Mouse (Mus musculus) lung, postnatal 0 days (tissue): ENCODE data around the gene Stim1.

Source experiments
- CTCF ChIP-seq: IDR thresholded peaks from 2 replicates; pipeline ENCODE4 v1.5.1; 2016; ENCODE audit warnings: antibody characterized with exemption, mild to moderate bottlenecking
- EP300 ChIP-seq: IDR thresholded peaks from 2 replicates; pipeline ENCODE4 v1.6.1; 2016; ENCODE audit warnings: antibody characterized with exemption, mild to moderate bottlenecking, control low read depth

DNA sequence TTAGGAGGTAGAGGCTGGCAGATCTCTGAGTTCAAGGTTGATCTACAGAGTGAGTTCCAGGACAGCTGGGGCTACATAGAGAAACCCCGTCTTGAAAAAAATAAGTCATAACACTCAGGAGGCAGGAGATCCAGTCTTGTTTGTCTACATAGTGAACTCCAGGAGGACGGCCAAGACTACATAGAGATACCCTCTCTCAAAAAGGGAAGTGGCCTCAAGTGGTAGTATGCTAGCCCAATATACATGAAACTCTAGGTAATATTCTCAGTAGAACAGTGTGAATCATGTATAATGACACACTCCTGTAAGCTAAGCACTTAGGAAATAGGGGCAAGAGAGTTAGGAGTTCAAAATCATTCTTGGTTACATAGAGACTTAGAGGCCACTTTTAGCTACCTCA is 126.3 kb downstream of the Stim1 start:
- TF ChIP-seq CTCF (no peak), EP300 (no peak)
